Mouse (Mus musculus) heart, postnatal 0 days (tissue): ENCODE data around the gene Sap18b.

Experiments
- CTCF ChIP-seq: IDR thresholded peaks from 2 replicates; pipeline ENCODE4 v1.5.1; 2016; ENCODE audit warnings: antibody characterized with exemption, control low read depth, low read depth
- EP300 ChIP-seq: IDR thresholded peaks from 2 replicates; pipeline ENCODE4 v1.6.1; 2016; ENCODE audit warnings: antibody characterized with exemption, low read depth

- no peak for TF ChIP-seq CTCF
- no peak for TF ChIP-seq EP300
Observed at GRCm38 (mm10) chr8:95852290-95852689, 27.1 kb downstream of the Sap18b start.
